Mouse (Mus musculus): ENCODE results near the gene Nptx2. TPM values are rescaled to one million over a fixed set of nuclear protein-coding genes. Genes with fewer than 3 reads are reported as not detected.

Gene Nptx2
- polyA plus RNA-seq, 1 experiment from 2014 or later: 0.29 TPM

- Histone ChIP-seq H3K27ac (ENCODE audit: low read depth, low read length) (no peak overlapping the region), H3K9me3 (replicated peaks; ENCODE audit: control insufficient read depth, low read length) (no peaks in the 10 kb centered on the region), H3K36me3 (ENCODE audit: control insufficient read depth, insufficient read depth, low read length) (no peaks in the 10 kb centered on the region), H3K4me1 (ENCODE audit: control insufficient read depth, insufficient read depth, low read length) (peaks cover 5% of the 10 kb centered on the region; the same call in 1 of the 2 replicates), H3K4me2 (no peak overlapping the region), H3K27me3 (ENCODE audit: control insufficient read depth, insufficient read depth, low read length) (peaks cover 45% of the 10 kb centered on the region), H3K9ac (ENCODE audit: low read depth, low read length) (no peak overlapping the region), H3K4me3 (ENCODE audit: low read depth, low read length) (no peak overlapping the region)
- no peak for ATAC-seq (replicated peaks; ENCODE audit: insufficient number of reproducible peaks, low FRiP score, low TSS enrichment)
- 81% methylated on average over 9 of the region's 9 CpGs for WGBS (ENCODE audit: insufficient replicate concordance)
Observed at GRCm38 (mm10) chr5:144550003-144550402, 4.3 kb downstream of the Nptx2 start.

- Histone ChIP-seq H3K4me3 (ENCODE audit: low read depth, low read length) (no peak overlapping the region), H3K4me1 (ENCODE audit: control insufficient read depth, insufficient read depth, low read length) (peaks cover 5% of the 10 kb centered on the region; the same call in 1 of the 2 replicates), H3K27ac (ENCODE audit: low read depth, low read length) (no peak overlapping the region), H3K36me3 (ENCODE audit: control insufficient read depth, insufficient read depth, low read length) (no peaks in the 10 kb centered on the region), H3K4me2 (no peak overlapping the region), H3K9me3 (replicated peaks; ENCODE audit: control insufficient read depth, low read length) (no peaks in the 10 kb centered on the region), H3K9ac (ENCODE audit: low read depth, low read length) (no peak overlapping the region), H3K27me3 (ENCODE audit: control insufficient read depth, insufficient read depth, low read length) (peaks cover 38% of the 10 kb centered on the region)
- 62% methylated on average over 5 of the region's 5 CpGs for WGBS (ENCODE audit: insufficient replicate concordance)
- no peak for ATAC-seq (replicated peaks; ENCODE audit: insufficient number of reproducible peaks, low FRiP score, low TSS enrichment)
Observed at GRCm38 (mm10) chr5:144550622-144551137, 5.0 kb downstream of the Nptx2 start.

GRCm38 (mm10) chr5:144556710-144557109 is 11.0 kb downstream of the Nptx2 start:
- Histone ChIP-seq H3K4me3 (ENCODE audit: low read depth, low read length) (no peak overlapping the region), H3K4me2 (no peak overlapping the region), H3K9me3 (replicated peaks; ENCODE audit: control insufficient read depth, low read length) (no peaks in the 10 kb centered on the region), H3K27ac (ENCODE audit: low read depth, low read length) (no peak overlapping the region), H3K9ac (ENCODE audit: low read depth, low read length) (no peak overlapping the region), H3K27me3 (ENCODE audit: control insufficient read depth, insufficient read depth, low read length) (no peaks in the 10 kb centered on the region), H3K4me1 (ENCODE audit: control insufficient read depth, insufficient read depth, low read length) (no peaks in the 10 kb centered on the region), H3K36me3 (ENCODE audit: control insufficient read depth, insufficient read depth, low read length) (no peaks in the 10 kb centered on the region)
- ATAC-seq (replicated peaks; ENCODE audit: insufficient number of reproducible peaks, low FRiP score, low TSS enrichment): no peak
- WGBS (ENCODE audit: insufficient replicate concordance): 57% methylated on average over 10 of the region's 10 CpGs

- H3K27ac ChIP-seq (ENCODE audit: low read depth, low read length): no peak overlapping the region
- no peak overlapping the region for H3K9ac ChIP-seq (ENCODE audit: low read depth, low read length)
- no peak overlapping the region for H3K4me3 ChIP-seq (ENCODE audit: low read depth, low read length)
- no peak for ATAC-seq (replicated peaks; ENCODE audit: insufficient number of reproducible peaks, low FRiP score, low TSS enrichment)
- no peak overlapping the region for H3K4me2 ChIP-seq
- H3K9me3 ChIP-seq (replicated peaks; ENCODE audit: control insufficient read depth, low read length): no peaks in the 10 kb centered on the region
- H3K27me3 ChIP-seq (ENCODE audit: control insufficient read depth, insufficient read depth, low read length): no peaks in the 10 kb centered on the region
- no peaks in the 10 kb centered on the region for H3K36me3 ChIP-seq (ENCODE audit: control insufficient read depth, insufficient read depth, low read length)
- 63% methylated on average over 8 of the region's 8 CpGs for WGBS (ENCODE audit: insufficient replicate concordance)
- no peaks in the 10 kb centered on the region for H3K4me1 ChIP-seq (ENCODE audit: control insufficient read depth, insufficient read depth, low read length)
Observed at GRCm38 (mm10) chr5:144557363-144557762, 11.7 kb downstream of the Nptx2 start.

- no peaks in the 10 kb centered on the region for H3K9me3 ChIP-seq (replicated peaks; ENCODE audit: control insufficient read depth, low read length)
- no peak overlapping the region for H3K4me3 ChIP-seq (ENCODE audit: low read depth, low read length)
- H3K27ac ChIP-seq (ENCODE audit: low read depth, low read length): no peak overlapping the region
- H3K9ac ChIP-seq (ENCODE audit: low read depth, low read length): no peak overlapping the region
- no peak for ATAC-seq (replicated peaks; ENCODE audit: insufficient number of reproducible peaks, low FRiP score, low TSS enrichment)
- H3K27me3 ChIP-seq (ENCODE audit: control insufficient read depth, insufficient read depth, low read length): no peaks in the 10 kb centered on the region
- H3K4me1 ChIP-seq (ENCODE audit: control insufficient read depth, insufficient read depth, low read length): no peaks in the 10 kb centered on the region
- H3K4me2 ChIP-seq: no peak overlapping the region
- no peaks in the 10 kb centered on the region for H3K36me3 ChIP-seq (ENCODE audit: control insufficient read depth, insufficient read depth, low read length)
Observed at GRCm38 (mm10) chr5:144558481-144558880, 12.8 kb downstream of the Nptx2 start.

DNA sequence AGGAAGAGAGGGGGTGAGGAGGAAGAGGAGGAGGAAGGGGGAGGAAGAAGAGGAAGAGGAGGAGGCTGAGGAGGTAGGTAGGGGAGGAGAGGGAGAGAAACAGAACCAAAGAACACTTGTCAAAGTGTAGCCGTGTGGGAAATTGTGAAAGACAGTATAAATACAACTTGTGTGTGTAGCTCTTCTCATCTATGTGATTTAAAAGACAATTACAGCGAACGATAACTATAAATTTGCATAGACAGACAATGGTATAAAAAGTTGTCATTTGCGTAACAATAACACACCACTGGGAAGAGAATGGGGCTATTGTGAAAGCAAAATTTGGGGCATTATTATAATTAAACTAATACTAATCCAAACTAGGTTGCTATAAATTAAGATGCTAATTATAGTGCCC is 20.0 kb downstream of the Nptx2 start:
- H3K4me3 ChIP-seq (ENCODE audit: low read depth, low read length): no peak overlapping the region
- H3K36me3 ChIP-seq (ENCODE audit: control insufficient read depth, insufficient read depth, low read length): no peaks in the 10 kb centered on the region
- no peak overlapping the region for H3K4me2 ChIP-seq
- H3K27ac ChIP-seq (ENCODE audit: low read depth, low read length): no peak overlapping the region
- H3K9me3 ChIP-seq (replicated peaks; ENCODE audit: control insufficient read depth, low read length): no peaks in the 10 kb centered on the region
- no peaks in the 10 kb centered on the region for H3K4me1 ChIP-seq (ENCODE audit: control insufficient read depth, insufficient read depth, low read length)
- 73% methylated on average over 4 of the region's 4 CpGs for WGBS (ENCODE audit: insufficient replicate concordance)
- no peak for ATAC-seq (replicated peaks; ENCODE audit: insufficient number of reproducible peaks, low FRiP score, low TSS enrichment)
- H3K27me3 ChIP-seq (ENCODE audit: control insufficient read depth, insufficient read depth, low read length): no peaks in the 10 kb centered on the region
- H3K9ac ChIP-seq (ENCODE audit: low read depth, low read length): no peak overlapping the region

DNA sequence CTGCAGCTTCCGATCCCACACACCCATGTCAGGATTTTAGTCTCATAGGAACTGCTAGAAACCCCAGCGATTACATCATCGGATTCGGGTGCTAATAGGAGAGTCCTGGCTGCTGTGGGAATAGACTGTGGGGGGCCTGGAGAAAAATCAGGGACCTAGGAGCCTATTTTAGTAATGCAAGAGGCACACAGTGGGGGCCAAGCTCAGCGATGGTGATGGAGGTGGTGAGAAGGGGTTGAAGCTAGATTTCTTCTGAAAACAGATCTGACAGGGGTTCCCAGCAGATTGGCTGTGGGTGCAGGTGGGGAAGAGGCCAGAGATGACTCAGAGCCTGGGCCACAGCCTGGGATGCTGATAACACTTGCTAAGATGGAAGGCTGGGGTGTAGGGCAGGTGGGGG is 39.4 kb downstream of the Nptx2 start:
- H3K27me3 ChIP-seq (ENCODE audit: control insufficient read depth, insufficient read depth, low read length): no peaks in the 10 kb centered on the region
- no peaks in the 10 kb centered on the region for H3K36me3 ChIP-seq (ENCODE audit: control insufficient read depth, insufficient read depth, low read length)
- ATAC-seq (replicated peaks; ENCODE audit: insufficient number of reproducible peaks, low FRiP score, low TSS enrichment): no peak
- 88% methylated on average over 5 of the region's 5 CpGs for WGBS (ENCODE audit: insufficient replicate concordance)
- no peak overlapping the region for H3K9ac ChIP-seq (ENCODE audit: low read depth, low read length)
- H3K4me3 ChIP-seq (ENCODE audit: low read depth, low read length): no peak overlapping the region
- peaks cover 2% of the 10 kb centered on the region; the same call in 1 of the 2 replicates for H3K9me3 ChIP-seq (replicated peaks; ENCODE audit: control insufficient read depth, low read length)
- no peak overlapping the region for H3K4me2 ChIP-seq
- no peak overlapping the region for H3K27ac ChIP-seq (ENCODE audit: low read depth, low read length)
- H3K4me1 ChIP-seq (ENCODE audit: control insufficient read depth, insufficient read depth, low read length): no peaks in the 10 kb centered on the region

- no peak overlapping the region for H3K9ac ChIP-seq (ENCODE audit: low read depth, low read length)
- H3K4me1 ChIP-seq (ENCODE audit: control insufficient read depth, insufficient read depth, low read length): no peaks in the 10 kb centered on the region
- peaks cover 5% of the 10 kb centered on the region; the same call in 1 of the 2 replicates for H3K9me3 ChIP-seq (replicated peaks; ENCODE audit: control insufficient read depth, low read length)
- no peaks in the 10 kb centered on the region for H3K36me3 ChIP-seq (ENCODE audit: control insufficient read depth, insufficient read depth, low read length)
- H3K4me2 ChIP-seq: no peak overlapping the region
- no peak overlapping the region for H3K27ac ChIP-seq (ENCODE audit: low read depth, low read length)
- no peak overlapping the region for H3K4me3 ChIP-seq (ENCODE audit: low read depth, low read length)
- WGBS (ENCODE audit: insufficient replicate concordance): 40% methylated on average over 12 of the region's 12 CpGs
- H3K27me3 ChIP-seq (ENCODE audit: control insufficient read depth, insufficient read depth, low read length): no peaks in the 10 kb centered on the region
- ATAC-seq (replicated peaks; ENCODE audit: insufficient number of reproducible peaks, low FRiP score, low TSS enrichment): no peak
Observed at GRCm38 (mm10) chr5:144591248-144591880, 45.7 kb downstream of the Nptx2 start.

- Histone ChIP-seq H3K27me3 (ENCODE audit: control insufficient read depth, insufficient read depth, low read length) (no peaks in the 10 kb centered on the region), H3K9ac (ENCODE audit: low read depth, low read length) (no peak overlapping the region), H3K27ac (ENCODE audit: low read depth, low read length) (no peak overlapping the region), H3K4me1 (ENCODE audit: control insufficient read depth, insufficient read depth, low read length) (no peaks in the 10 kb centered on the region), H3K4me3 (ENCODE audit: low read depth, low read length) (no peak overlapping the region), H3K36me3 (ENCODE audit: control insufficient read depth, insufficient read depth, low read length) (no peaks in the 10 kb centered on the region), H3K9me3 (replicated peaks; ENCODE audit: control insufficient read depth, low read length) (0 out of 2 replicates have a peak, but pooled peaks cover 3% of the 10 kb centered on the region), H3K4me2 (no peak overlapping the region)
- 88% methylated on average over 9 of the region's 9 CpGs for WGBS (ENCODE audit: insufficient replicate concordance)
- no peak for ATAC-seq (replicated peaks; ENCODE audit: insufficient number of reproducible peaks, low FRiP score, low TSS enrichment)
Observed at GRCm38 (mm10) chr5:144594796-144595195, 49.1 kb downstream of the Nptx2 start.
